ENCODE assay signal across 8 mouse cellular contexts in the genomic region with DNA sequence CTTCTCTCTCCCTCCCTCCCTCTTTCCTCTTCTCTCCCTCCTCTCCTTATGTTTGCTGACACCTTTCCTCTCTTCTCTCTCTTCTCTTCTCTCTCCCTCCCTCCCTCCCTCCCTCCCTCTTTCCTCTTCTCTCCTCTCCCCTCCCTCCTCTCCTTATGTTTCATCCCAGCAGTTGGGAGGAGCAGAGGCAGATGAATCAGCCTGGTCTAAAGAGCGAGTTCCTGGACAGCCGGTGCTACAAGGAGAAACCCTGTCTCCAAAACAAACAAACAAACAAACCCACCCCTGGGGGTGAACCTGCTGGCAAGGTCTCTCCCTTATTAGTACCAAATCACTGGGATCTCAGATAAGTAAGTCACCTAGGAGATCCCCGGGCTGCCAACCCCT. TPM values are rescaled to one million over a fixed set of nuclear protein-coding genes. Genes with fewer than 3 reads are reported as not detected.
DNase-seq lines count a peak whose midpoint lies in the region; ATAC-seq and TF ChIP-seq lines count a peak whose summit lies in the region.

No protein-coding gene starts in this region.

- H3K4me3 ChIP-seq in heart, embryonic 13.5 days = peak overlapping the region; percentile 98
- peak overlapping the region; percentile 83 to 91 for H3K4me3 ChIP-seq in ES-E14 (ENCODE audit: insufficient read depth in 1 of 2, low read depth in 1 of 2, low read length in 2 of 2, poor library complexity in 1 of 2, severe bottlenecking in 1 of 2)
- H3K4me3 ChIP-seq in forebrain, embryonic 14.5 days (ENCODE audit: low read depth, low read length) = peak overlapping the region; percentile 92
- H3K4me3 ChIP-seq in liver, embryonic 16.5 days (ENCODE audit: low read depth, low read length) = peak overlapping the region; percentile 95

- in situ Hi-C loops in ES-E14 (cut with MboI; ENCODE audit: low sequenced_read_pairs in 2 of 2, unreplicated experiment in 2 of 2) = loop anchor here in 1 of 2 experiments (10.0 kb wide), 1 partner anchor 123 kb away; no protein-coding TSS in a partner anchor

- DNase-seq in heart, adult 18-20 months = no peak
- no peak for DNase-seq in ES-E14 (ENCODE audit: low read depth, low spot score)
- no peak for DNase-seq in forebrain, embryonic 14.5 days (ENCODE audit: low spot score)
- DNase-seq in adrenal gland, adult 8-10 months = no peak
- no peak for DNase-seq in cerebellum, adult 18-20 months

- peaks cover 20% of the 10 kb centered on the region for H3K4me1 ChIP-seq in heart, embryonic 13.5 days
- H3K4me1 ChIP-seq in ES-E14 (ENCODE audit: control insufficient read depth in 2 of 2, insufficient read depth in 2 of 2, low read length in 2 of 2, poor library complexity in 1 of 2) = peaks cover 0 to 2% of the 10 kb centered on the region in 2 experiments; a peak in 1 of 4 replicates
- H3K4me1 ChIP-seq in forebrain, embryonic 14.5 days (ENCODE audit: control insufficient read depth, insufficient read depth, low read length) = peaks cover 7% of the 10 kb centered on the region
- peaks cover 20% of the 10 kb centered on the region for H3K4me1 ChIP-seq in liver, embryonic 16.5 days (ENCODE audit: control insufficient read depth, low read depth, low read length)

- H3K27ac ChIP-seq in heart, embryonic 13.5 days (replicated peaks) = peak overlapping the region; percentile 98
- peak overlapping the region; percentile 94 for H3K27ac ChIP-seq in ES-E14 (ENCODE audit: insufficient read depth, low read depth, low read length, poor library complexity, severe bottlenecking)
- peak overlapping the region; percentile 90 for H3K27ac ChIP-seq in forebrain, embryonic 14.5 days (ENCODE audit: low read depth, low read length)
- H3K27ac ChIP-seq in liver, embryonic 16.5 days (ENCODE audit: low read length) = peak overlapping the region; percentile 86

- no peak for ATAC-seq in heart, embryonic 13.5 days (ENCODE audit: extremely low read depth, insufficient number of reproducible peaks, low FRiP score, low TSS enrichment)
- ATAC-seq in forebrain, embryonic 14.5 days = peak; percentile 4; the same call in 1 of the 2 replicates
- ATAC-seq in liver, embryonic 16.5 days (ENCODE audit: low read depth) = no peak; the same call in 1 of the 2 replicates
- ATAC-seq in monocyte, adult 5-6 weeks (replicated peaks; ENCODE audit: insufficient number of reproducible peaks, low FRiP score, low TSS enrichment, poor library complexity, severe bottlenecking) = no peak

- H3K4me2 ChIP-seq in heart, embryonic 13.5 days = peak overlapping the region; percentile 89
- peak overlapping the region; percentile 62 for H3K4me2 ChIP-seq in forebrain, embryonic 14.5 days (ENCODE audit: low read length)
- peak overlapping the region; percentile 91 for H3K4me2 ChIP-seq in liver, embryonic 16.5 days (ENCODE audit: low read depth, low read length)

- no peaks in the 10 kb centered on the region for H3K27me3 ChIP-seq in heart, embryonic 13.5 days (replicated peaks)
- H3K27me3 ChIP-seq in forebrain, embryonic 14.5 days (replicated peaks; ENCODE audit: control insufficient read depth, insufficient read depth, low read length) = no peaks in the 10 kb centered on the region
- no peaks in the 10 kb centered on the region for H3K27me3 ChIP-seq in liver, embryonic 16.5 days (ENCODE audit: control insufficient read depth, insufficient read depth, low read depth, low read length)

- H3K9me3 ChIP-seq in heart, embryonic 13.5 days = no peaks in the 10 kb centered on the region
- no peaks in the 10 kb centered on the region for H3K9me3 ChIP-seq in ES-E14 (ENCODE audit: control insufficient read depth, insufficient read depth, low read depth, low read length)
- no peaks in the 10 kb centered on the region for H3K9me3 ChIP-seq in forebrain, embryonic 14.5 days (replicated peaks; ENCODE audit: control insufficient read depth, low read length)
- H3K9me3 ChIP-seq in liver, embryonic 16.5 days (replicated peaks; ENCODE audit: control insufficient read depth, low read length) = no peaks in the 10 kb centered on the region

- peak overlapping the region; percentile 92 for H3K9ac ChIP-seq in heart, embryonic 13.5 days
- peak overlapping the region; percentile 99 for H3K9ac ChIP-seq in ES-E14 (ENCODE audit: insufficient read depth, low read depth, low read length, poor library complexity, severe bottlenecking)
- peak overlapping the region; percentile 66 for H3K9ac ChIP-seq in forebrain, embryonic 14.5 days (ENCODE audit: low read length)
- H3K9ac ChIP-seq in liver, embryonic 16.5 days (ENCODE audit: low read depth, low read length) = peak overlapping the region; percentile 81

- 0% methylated on average over 3 of the region's 3 CpGs for WGBS in heart, embryonic 13.5 days
- 0% methylated on average over 3 of the region's 3 CpGs for WGBS in forebrain, embryonic 14.5 days
- 0% methylated on average over 3 of the region's 3 CpGs for WGBS in liver, embryonic 16.5 days (ENCODE audit: insufficient replicate concordance)

- H3K36me3 ChIP-seq in heart, embryonic 13.5 days = peaks cover 36% of the 10 kb centered on the region
- H3K36me3 ChIP-seq in ES-E14 (ENCODE audit: control insufficient read depth, insufficient read depth, low read length, poor library complexity, severe bottlenecking) = peaks cover 35% of the 10 kb centered on the region
- H3K36me3 ChIP-seq in forebrain, embryonic 14.5 days (ENCODE audit: control insufficient read depth, insufficient read depth, low read length) = peaks cover 34% of the 10 kb centered on the region
- peaks cover 30% of the 10 kb centered on the region for H3K36me3 ChIP-seq in liver, embryonic 16.5 days (ENCODE audit: control insufficient read depth, insufficient read depth)

TF ChIP-seq in ES-E14, 5 proteins besides CTCF, POLR2A, EP300 and RAD21:
- TF ChIP-seq HCFC1 (IDR thresholded peaks at IDR 0.05; ENCODE audit: borderline replicate concordance, insufficient read depth, low read length) = no peak
- no peak for TF ChIP-seq ZC3H11A (IDR thresholded peaks at IDR 0.05; ENCODE audit: borderline replicate concordance, low read depth, low read length)
- TF ChIP-seq CHD2 (IDR thresholded peaks at IDR 0.05; ENCODE audit: low read depth, low read length) = no peak
- no peak for TF ChIP-seq ZNF384 (IDR thresholded peaks at IDR 0.05; ENCODE audit: low read depth, low read length)
- no peak for TF ChIP-seq MAFK (IDR thresholded peaks at IDR 0.05; ENCODE audit: insufficient read depth, low read depth, low read length)
TF ChIP-seq in ES-E14: peak in this region for 0.

RNA-seq across cellular contexts. Expression of gene Rps5, which starts 0.8 kb away (rescaled TPM):
- polyA plus RNA-seq in heart, embryonic 13.5 days (2015; fragmentation: Nextera tagmentation; extraction: Ambion mirVana) = 564 and 647 TPM in 2 replicates
- 100 to 1,000 TPM; 575 to 632 TPM for total RNA-seq in heart, adult 18-20 months (2021)
- 3,358 and 4,390 TPM in 2 replicates for total RNA-seq in ES-E14 (2012; rRNA removed)
- polyA plus RNA-seq in forebrain, embryonic 14.5 days (2014; fragmentation: Nextera tagmentation; extraction: Ambion mirVana) = 740 and 1,089 TPM in 2 replicates
- polyA plus RNA-seq in liver, embryonic 16.5 days (2015; fragmentation: Nextera tagmentation; extraction: Ambion mirVana) = 473 and 517 TPM in 2 replicates
- total RNA-seq in adrenal gland, adult 8-10 months (2022) = 100 to 1,000 TPM; 901 to 965 (median 918) TPM
- total RNA-seq in monocyte, adult 5-6 weeks (2017) = 534 to 585 TPM (median 572 TPM) in 3 replicates

RNA-seq across cellular contexts. Expression of gene Rnf225, which starts 5.9 kb away (rescaled TPM):
- 0.63 and 0.70 TPM in 2 replicates for polyA plus RNA-seq in heart, embryonic 13.5 days (2015; fragmentation: Nextera tagmentation; extraction: Ambion mirVana)
- total RNA-seq in heart, adult 18-20 months (2021) = under 1 TPM; 0.17 to 0.39 TPM
- total RNA-seq in ES-E14 (2012; rRNA removed) = 4.4 and 6.9 TPM in 2 replicates
- 0.48 and 0.57 TPM in 2 replicates for polyA plus RNA-seq in forebrain, embryonic 14.5 days (2014; fragmentation: Nextera tagmentation; extraction: Ambion mirVana)
- 0.07 and 0.09 TPM in 2 replicates for polyA plus RNA-seq in liver, embryonic 16.5 days (2015; fragmentation: Nextera tagmentation; extraction: Ambion mirVana)
- total RNA-seq in adrenal gland, adult 8-10 months (2022) = under 1 TPM; 0.20 to 0.38 (median 0.34) TPM
- 0.53 TPM in 1 of 3 replicates, not detected in the others for total RNA-seq in monocyte, adult 5-6 weeks (2017)

RNA-seq across cellular contexts. Expression of gene Zscan22, which starts 23.7 kb away (rescaled TPM):
- 10.4 and 11.1 TPM in 2 replicates for polyA plus RNA-seq in heart, embryonic 13.5 days (2015; fragmentation: Nextera tagmentation; extraction: Ambion mirVana)
- 1 to 10 TPM; 5.5 to 5.8 TPM for total RNA-seq in heart, adult 18-20 months (2021)
- 5.1 and 5.7 TPM in 2 replicates for total RNA-seq in ES-E14 (2012; rRNA removed)
- polyA plus RNA-seq in forebrain, embryonic 14.5 days (2014; fragmentation: Nextera tagmentation; extraction: Ambion mirVana) = 15.4 and 16.3 TPM in 2 replicates
- 3.3 and 3.9 TPM in 2 replicates for polyA plus RNA-seq in liver, embryonic 16.5 days (2015; fragmentation: Nextera tagmentation; extraction: Ambion mirVana)
- total RNA-seq in adrenal gland, adult 8-10 months (2022) = 10 to 100 TPM; 12.0 to 19.1 (median 16.4) TPM
- 0.75 to 3.9 TPM in 2 of 3 replicates, not detected in the other for total RNA-seq in monocyte, adult 5-6 weeks (2017)

RNA-seq across cellular contexts. Expression of gene Zfp128, which starts 40.3 kb away (rescaled TPM):
- polyA plus RNA-seq in heart, embryonic 13.5 days (2015; fragmentation: Nextera tagmentation; extraction: Ambion mirVana) = 2.3 and 3.2 TPM in 2 replicates
- 1 to 10 TPM; 2.9 to 3.1 TPM for total RNA-seq in heart, adult 18-20 months (2021)
- total RNA-seq in ES-E14 (2012; rRNA removed) = 1.4 and 1.8 TPM in 2 replicates
- polyA plus RNA-seq in forebrain, embryonic 14.5 days (2014; fragmentation: Nextera tagmentation; extraction: Ambion mirVana) = 8.9 and 10.5 TPM in 2 replicates
- 0.54 and 0.55 TPM in 2 replicates for polyA plus RNA-seq in liver, embryonic 16.5 days (2015; fragmentation: Nextera tagmentation; extraction: Ambion mirVana)
- 1 to 10 TPM; 3.5 to 6.3 (median 4.1) TPM for total RNA-seq in adrenal gland, adult 8-10 months (2022)
- total RNA-seq in monocyte, adult 5-6 weeks (2017) = 1.6 to 4.2 TPM (median 2.4 TPM) in 3 replicates

RNA-seq across cellular contexts. Expression of gene Zfp324, which starts 44.3 kb away (rescaled TPM):
- polyA plus RNA-seq in heart, embryonic 13.5 days (2015; fragmentation: Nextera tagmentation; extraction: Ambion mirVana) = 5.9 and 6.0 TPM in 2 replicates
- total RNA-seq in heart, adult 18-20 months (2021) = 1 to 10 TPM; 2.3 to 2.4 TPM
- total RNA-seq in ES-E14 (2012; rRNA removed) = 4.7 and 5.6 TPM in 2 replicates
- 10.1 and 11.4 TPM in 2 replicates for polyA plus RNA-seq in forebrain, embryonic 14.5 days (2014; fragmentation: Nextera tagmentation; extraction: Ambion mirVana)
- polyA plus RNA-seq in liver, embryonic 16.5 days (2015; fragmentation: Nextera tagmentation; extraction: Ambion mirVana) = 2.4 and 2.6 TPM in 2 replicates
- total RNA-seq in adrenal gland, adult 8-10 months (2022) = 10 to 100 TPM; 11.9 to 15.8 (median 13.8) TPM
- total RNA-seq in monocyte, adult 5-6 weeks (2017) = 0.96 to 4.5 TPM (median 1.9 TPM) in 3 replicates
